Mouse (Mus musculus) kidney, adult 2 months (tissue): ENCODE data around the gene Tsr3. TPM values are rescaled to one million over a fixed set of nuclear protein-coding genes. Genes with fewer than 3 reads are reported as not detected.
A peak's percentile ranks its signal among the peaks of the same experiment; 100 is the strongest.

Source experiments
- DNase-seq: peaks from one replicate; pipeline ENCODE4 v3.0.0; 2021
- H3K27ac ChIP-seq: fragments of 200-500 bp; 2 replicates; pipeline ENCODE4 v1.5.1; 2012; ENCODE audit warnings: low read depth, low read length, control low read depth, inconsistent platforms; ENCODE audit not compliant: insufficient read depth
- H3K27me3 ChIP-seq: fragments of 200-500 bp; replicated peaks from 2 replicates; pipeline ENCODE4 v1.6.1; 2012; ENCODE audit warnings: mild to moderate bottlenecking, moderate library complexity, low read length, inconsistent platforms; ENCODE audit not compliant: control insufficient read depth, insufficient read depth
- H3K36me3 ChIP-seq: fragments of 200-500 bp; 2 replicates; pipeline ENCODE4 v1.6.1; 2012; ENCODE audit warnings: mild to moderate bottlenecking, moderate library complexity, low read length, inconsistent platforms; ENCODE audit not compliant: control insufficient read depth, insufficient read depth
- H3K4me1 ChIP-seq: fragments of 200-500 bp; 2 replicates; pipeline ENCODE4 v1.6.1; 2011; ENCODE audit warnings: low read length; ENCODE audit not compliant: control insufficient read depth, insufficient read depth
- H3K4me3 ChIP-seq: fragments of 200-500 bp; 2 replicates; pipeline ENCODE4 v1.5.1; 2011; ENCODE audit warnings: mild to moderate bottlenecking, low read depth, low read length, control low read depth; ENCODE audit not compliant: insufficient read depth
- CTCF ChIP-seq: fragments of 200-500 bp; conservative IDR thresholded peaks from 2 replicates; pipeline ENCODE4 v1.5.1; 2011; ENCODE audit warnings: low read depth, mild to moderate bottlenecking, control low read depth, low read length, moderate library complexity, mixed read lengths; ENCODE audit not compliant: insufficient read depth, insufficient read length
- POLR2A ChIP-seq: fragments of 200-500 bp; IDR thresholded peaks from one replicate; pipeline ENCODE4 v1.6.1; 2011; ENCODE audit warnings: low read depth, low read length, control low read depth
- WGBS: fragments of 180-500 bp; shearing (Covaris S2); methylation state at CpG from one replicate; pipeline ENCODE4 v1.1.7; 2018; 5-methylcytosine and 5-hydroxymethylcytosine counted together
- polyA plus RNA-seq: library from polyadenylated mRNA; depleted of rRNA; stranded (reverse); fragments of >200 nt; gene quantifications from 2 replicates; pipeline ENCODE4 v1.2.3, GENCODE M21; 2012

Gene Tsr3
- polyA plus RNA-seq, 1 experiment = 21.6 TPM

GRCm38 (mm10) chr17:25248033-25248750, 8.2 kb downstream of the Tsr3 start:
- no peaks in the 10 kb centered on the region for H3K4me1 ChIP-seq
- H3K27me3 ChIP-seq = no peaks in the 10 kb centered on the region
- WGBS = 75% methylated on average over 18 of the region's 18 CpGs
- no peaks in the 10 kb centered on the region for H3K36me3 ChIP-seq
- no peak for DNase-seq
- TF ChIP-seq CTCF = no peak
- TF ChIP-seq POLR2A = no peak
- no peak overlapping the region for H3K27ac ChIP-seq
- no peak overlapping the region for H3K4me3 ChIP-seq

GRCm38 (mm10) chr17:25250181-25250835, 10.3 kb downstream of the Tsr3 start:
- Histone ChIP-seq H3K4me3 (no peak overlapping the region), H3K27ac (no peak overlapping the region), H3K4me1 (no peaks in the 10 kb centered on the region), H3K36me3 (no peaks in the 10 kb centered on the region), H3K27me3 (no peaks in the 10 kb centered on the region)
- TF ChIP-seq CTCF (no peak), POLR2A (no peak)
- WGBS = 64% methylated on average over 8 of the region's 8 CpGs
- no peak for DNase-seq

GRCm38 (mm10) chr17:25252643-25253042, 12.7 kb downstream of the Tsr3 start:
- TF ChIP-seq CTCF (no peak), POLR2A (no peak)
- Histone ChIP-seq H3K27ac (no peak overlapping the region), H3K27me3 (no peaks in the 10 kb centered on the region), H3K4me3 (no peak overlapping the region), H3K36me3 (no peaks in the 10 kb centered on the region), H3K4me1 (no peaks in the 10 kb centered on the region)
- no peak for DNase-seq
- 50% methylated on average over 3 of the region's 3 CpGs for WGBS

DNA sequence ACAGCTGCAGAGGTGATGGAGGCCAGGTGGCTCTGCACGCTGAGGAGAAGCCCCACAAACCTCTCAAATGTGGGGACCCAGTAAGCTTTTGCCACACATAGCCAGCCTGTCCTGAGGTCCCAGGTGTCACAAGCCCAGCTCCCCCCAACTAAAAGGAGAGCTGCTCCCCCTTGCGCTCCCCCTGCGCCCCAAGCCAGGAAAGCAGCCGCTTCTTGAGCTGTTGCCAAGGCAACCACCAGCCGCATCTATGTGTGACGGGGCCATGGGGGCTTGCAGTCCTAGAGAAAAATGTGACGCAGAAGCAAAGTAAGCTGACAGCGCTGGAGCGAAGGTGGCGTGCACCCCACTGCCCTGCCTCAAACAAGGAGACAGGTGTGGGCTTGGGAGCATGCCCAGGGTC, 13.8 kb downstream of the Tsr3 start:
- no peak for DNase-seq
- no peaks in the 10 kb centered on the region for H3K27me3 ChIP-seq
- no peak overlapping the region for H3K4me3 ChIP-seq
- TF ChIP-seq CTCF = no peak
- TF ChIP-seq POLR2A = no peak
- no peak overlapping the region for H3K27ac ChIP-seq
- H3K36me3 ChIP-seq = no peaks in the 10 kb centered on the region
- H3K4me1 ChIP-seq = no peaks in the 10 kb centered on the region
- WGBS = 39% methylated on average over 10 of the region's 10 CpGs

DNA sequence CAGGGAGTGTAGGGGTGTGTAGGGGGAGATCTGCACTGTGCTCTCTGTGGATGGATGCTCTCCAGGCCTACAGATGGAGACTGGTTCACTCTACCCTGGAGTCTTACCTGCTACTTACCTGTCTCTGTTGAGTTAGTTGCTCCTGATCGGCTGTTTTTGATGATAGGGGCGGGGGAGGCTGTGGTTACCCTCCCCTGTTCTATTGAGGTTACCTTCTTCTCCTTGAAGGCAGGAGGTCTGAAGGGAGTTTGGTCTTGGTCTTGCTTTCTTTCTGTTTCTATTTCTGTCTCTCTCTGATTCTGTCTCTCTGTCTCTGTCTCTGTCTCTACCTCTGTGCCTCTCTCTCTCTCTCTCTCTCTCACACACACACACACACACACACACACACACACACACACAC, 15.1 kb downstream of the Tsr3 start:
- Histone ChIP-seq H3K36me3 (no peaks in the 10 kb centered on the region), H3K4me3 (no peak overlapping the region), H3K27ac (no peak overlapping the region), H3K4me1 (no peaks in the 10 kb centered on the region), H3K27me3 (no peaks in the 10 kb centered on the region)
- WGBS = 76% methylated on average over 2 of the region's 2 CpGs
- no peak for TF ChIP-seq POLR2A
- no peak for TF ChIP-seq CTCF
- DNase-seq = no peak

GRCm38 (mm10) chr17:25256140-25256754, 16.3 kb downstream of the Tsr3 start, which contains the start of gene Baiap3:
Gene Baiap3, minus strand, starts transcription at chr17:25256364.
- 3% methylated on average over 35 of the region's 35 CpGs for WGBS
- no peak for DNase-seq
- Histone ChIP-seq H3K4me1 (no peaks in the 10 kb centered on the region), H3K36me3 (no peaks in the 10 kb centered on the region), H3K27me3 (no peaks in the 10 kb centered on the region), H3K27ac (no peak within 1 kb of the TSS), H3K4me3 (peak within 1 kb of the TSS; percentile 30)
- no peak for TF ChIP-seq CTCF
- TF ChIP-seq POLR2A = no peak

GRCm38 (mm10) chr17:25257804-25258261, 17.9 kb downstream of the Tsr3 start:
- DNase-seq = no peak
- H3K4me1 ChIP-seq = no peaks in the 10 kb centered on the region
- no peak overlapping the region for H3K4me3 ChIP-seq
- WGBS = 50% methylated on average over 6 of the region's 6 CpGs
- no peaks in the 10 kb centered on the region; the same call in 1 of the 2 replicates for H3K36me3 ChIP-seq
- no peak for TF ChIP-seq POLR2A
- no peak for TF ChIP-seq CTCF
- H3K27ac ChIP-seq = no peak overlapping the region; the same call in 1 of the 2 replicates
- H3K27me3 ChIP-seq = no peaks in the 10 kb centered on the region
